Mouse (Mus musculus) brain, embryonic 14.5 days (tissue): ENCODE data around the gene Mpdu1.

Experiments used
- CTCF ChIP-seq: fragments of 200-500 bp; IDR thresholded peaks from 2 replicates; pipeline ENCODE4 v1.5.1; 2012; ENCODE audit warnings: inconsistent platforms, mild to moderate bottlenecking, moderate library complexity, borderline replicate concordance; ENCODE audit not compliant: insufficient read depth, insufficient read length; ENCODE audit errors: extremely low read depth
- POLR2A ChIP-seq: fragments of 200-500 bp; IDR thresholded peaks from 2 replicates; pipeline ENCODE4 v1.6.1; 2012; ENCODE audit warnings: mild to moderate bottlenecking, inconsistent platforms, borderline replicate concordance; ENCODE audit not compliant: poor library complexity, insufficient read depth, insufficient read length, severe bottlenecking; ENCODE audit errors: extremely low read depth

DNA sequence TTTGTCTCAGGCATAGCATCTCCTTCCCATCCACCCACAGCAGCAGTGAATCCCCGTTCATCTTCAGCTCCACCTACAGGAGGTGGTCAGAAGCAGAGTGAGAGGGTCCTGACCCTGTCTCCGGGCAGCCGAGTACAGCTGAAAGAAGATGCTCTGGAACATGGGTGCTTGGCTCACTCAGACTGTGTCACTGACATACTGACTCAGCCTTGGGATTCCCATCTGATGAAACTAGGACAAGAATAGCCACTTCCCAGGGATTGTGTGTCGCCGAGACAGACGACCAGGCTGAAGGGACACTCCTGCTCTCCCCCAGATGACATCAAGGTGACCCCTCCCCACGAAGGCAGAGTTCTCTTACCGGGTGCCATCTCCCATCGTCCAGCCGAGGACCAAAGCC lies 45.7 kb downstream of the Mpdu1 start:
- TF ChIP-seq CTCF (no peak), POLR2A (no peak)
